Comparison of ENCODE assay signal across 10 mouse cellular contexts in genomic region chr11:7064484-7065185, GRCm38 (mm10). TPM values are rescaled to one million over a fixed set of nuclear protein-coding genes. Genes with fewer than 3 reads are reported as not detected.
DNase-seq lines count a peak whose midpoint lies in the region; ATAC-seq and TF ChIP-seq lines count a peak whose summit lies in the region.
"Had no signal": no experiment of that assay in that cellular context is flagged by ENCODE, and none has a peak within 500 bp of the region (broad histone marks: within the 10 kb centered on the region; RNA-seq: fewer than 3 reads in every experiment).

No protein-coding gene starts in this region.

- H3K4me3 ChIP-seq in heart, embryonic 15.5 days: peak overlapping the region; percentile 64
- peak overlapping the region; percentile 80 for H3K4me3 ChIP-seq in hindbrain, embryonic 15.5 days
- H3K4me3 ChIP-seq in liver, postnatal 0 days (ENCODE audit: low read depth, low read length): no peak overlapping the region

- no peaks in the 10 kb centered on the region for H3K36me3 ChIP-seq in heart, embryonic 15.5 days
- H3K36me3 ChIP-seq in hindbrain, embryonic 15.5 days: no peaks in the 10 kb centered on the region
- no peaks in the 10 kb centered on the region for H3K36me3 ChIP-seq in liver, postnatal 0 days (replicated peaks; ENCODE audit: insufficient read depth, low read length)
- H3K36me3 ChIP-seq: G1E had no signal

- TF ChIP-seq EP300 in liver, postnatal 0 days (IDR thresholded peaks at IDR 0.05; ENCODE audit: low read depth): no peak

- intact Hi-C loops in heart, postnatal 25 days (cut with DNase I): no loop called here

- H3K27ac ChIP-seq in heart, embryonic 15.5 days: no peak overlapping the region
- peak overlapping the region; percentile 74 for H3K27ac ChIP-seq in hindbrain, embryonic 15.5 days (replicated peaks)
- H3K27ac ChIP-seq in liver, postnatal 0 days (ENCODE audit: low read depth): no peak overlapping the region

- peak overlapping the region; percentile 97 for H3K4me2 ChIP-seq in heart, embryonic 15.5 days
- H3K4me2 ChIP-seq in hindbrain, embryonic 15.5 days: peak overlapping the region; percentile 77
- 0 out of 2 replicates have a peak overlapping the region, but pooled peaks have one; percentile 63 for H3K4me2 ChIP-seq in liver, postnatal 0 days (ENCODE audit: low read depth, low read length)

- H3K9ac ChIP-seq in heart, embryonic 15.5 days: no peak overlapping the region
- peak overlapping the region; percentile 65 for H3K9ac ChIP-seq in hindbrain, embryonic 15.5 days
- H3K9ac ChIP-seq in liver, postnatal 0 days (replicated peaks): no peak overlapping the region

- TF ChIP-seq CTCF in liver, postnatal 0 days (IDR thresholded peaks at IDR 0.05; ENCODE audit: low read depth): no peak

- peaks cover 24% of the 10 kb centered on the region for H3K4me1 ChIP-seq in heart, embryonic 15.5 days (replicated peaks)
- H3K4me1 ChIP-seq in hindbrain, embryonic 15.5 days (replicated peaks): peaks cover 42% of the 10 kb centered on the region
- H3K4me1 ChIP-seq in liver, postnatal 0 days (ENCODE audit: insufficient read depth): no peaks in the 10 kb centered on the region

- 7% methylated on average over 26 of the region's 26 CpGs for WGBS in heart, embryonic 15.5 days
- 3% methylated on average over 26 of the region's 26 CpGs for WGBS in hindbrain, embryonic 15.5 days
- WGBS in liver, postnatal 0 days (ENCODE audit: insufficient replicate concordance): 4% methylated on average over 25 of the region's 26 CpGs

- peaks cover 94% of the 10 kb centered on the region for H3K27me3 ChIP-seq in heart, embryonic 15.5 days
- H3K27me3 ChIP-seq in hindbrain, embryonic 15.5 days: 0 out of 2 replicates have a peak, but pooled peaks cover 14% of the 10 kb centered on the region
- H3K27me3 ChIP-seq in liver, postnatal 0 days (ENCODE audit: insufficient read depth, low read length): peaks cover 45% of the 10 kb centered on the region

- ATAC-seq in heart, embryonic 15.5 days (replicated peaks; ENCODE audit: insufficient number of reproducible peaks, insufficient read depth, low FRiP score, low read depth): no peak
- no peak for ATAC-seq in hindbrain, embryonic 15.5 days (ENCODE audit: low FRiP score, low read depth)
- ATAC-seq in liver, postnatal 0 days: no peak

- no peaks in the 10 kb centered on the region for H3K9me3 ChIP-seq in heart, embryonic 15.5 days (replicated peaks)
- H3K9me3 ChIP-seq in hindbrain, embryonic 15.5 days: no peaks in the 10 kb centered on the region
- H3K9me3 ChIP-seq in liver, postnatal 0 days (ENCODE audit: low read length): no peaks in the 10 kb centered on the region

- DNase-seq in heart, postnatal 25 days (ENCODE audit: low spot score): no peak
- DNase-seq in cerebellum, postnatal 36 days: peak; percentile 56 to 59
- DNase-seq in liver, postnatal 0 days: no peak
- no peak for DNase-seq in c-Kit-positive CD71-positive TER-119-positive erythroid progenitor cells, embryonic 14.5 days (ENCODE audit: low spot score)
- no peak for DNase-seq in urinary bladder, postnatal 36 days (ENCODE audit: low spot score in 2 of 2)
- DNase-seq in thymus, postnatal 4 days: no peak

RNA-seq across cellular contexts. Expression of gene Adcy1, which starts 1.3 kb away (rescaled TPM):
- 0.50 and 0.85 TPM in 2 replicates for polyA plus RNA-seq in heart, embryonic 15.5 days (2015; fragmentation: Nextera tagmentation; extraction: Ambion mirVana)
- total RNA-seq in heart, postnatal 25 days (2021): 1 to 10 TPM; 2.2 to 2.5 TPM
- 12.3 and 12.8 TPM in 2 replicates for polyA plus RNA-seq in hindbrain, embryonic 15.5 days (2015; fragmentation: Nextera tagmentation; extraction: Ambion mirVana)
- polyA plus RNA-seq in liver, postnatal 0 days (2015; fragmentation: Nextera tagmentation; extraction: Ambion mirVana): 0.30 and 0.54 TPM in 2 replicates
- total RNA-seq: neutrophil, adult 5-6 weeks had no signal
- polyA plus RNA-seq: G1E had no signal

Comparison
In these comparisons a context has a peak if more than half of its experiments do, and no peak if none do; other contexts are left out.
1. DNase-seq: peak in cerebellum, postnatal 36 days (2 of 2); none in heart, postnatal 25 days (single experiment), liver, postnatal 0 days (single experiment), c-Kit-positive CD71-positive TER-119-positive erythroid progenitor cells, embryonic 14.5 days (single experiment), urinary bladder, postnatal 36 days (0 of 2) and thymus, postnatal 4 days (single experiment).
2. Peak in every context shown above with its lines, with median percentiles within 50 percentile points of each other: H3K4me2 ChIP-seq.